Mouse (Mus musculus) heart, postnatal 0 days (tissue): Measurements from ENCODE around the gene Atxn7l3.
A peak's percentile ranks its signal among the peaks of the same experiment; 100 is the strongest.

Experiments
- CTCF ChIP-seq: IDR thresholded peaks from 2 replicates; pipeline ENCODE4 v1.5.1; 2016; ENCODE audit warnings: antibody characterized with exemption, control low read depth, low read depth
- EP300 ChIP-seq: IDR thresholded peaks from 2 replicates; pipeline ENCODE4 v1.6.1; 2016; ENCODE audit warnings: antibody characterized with exemption, low read depth

DNA sequence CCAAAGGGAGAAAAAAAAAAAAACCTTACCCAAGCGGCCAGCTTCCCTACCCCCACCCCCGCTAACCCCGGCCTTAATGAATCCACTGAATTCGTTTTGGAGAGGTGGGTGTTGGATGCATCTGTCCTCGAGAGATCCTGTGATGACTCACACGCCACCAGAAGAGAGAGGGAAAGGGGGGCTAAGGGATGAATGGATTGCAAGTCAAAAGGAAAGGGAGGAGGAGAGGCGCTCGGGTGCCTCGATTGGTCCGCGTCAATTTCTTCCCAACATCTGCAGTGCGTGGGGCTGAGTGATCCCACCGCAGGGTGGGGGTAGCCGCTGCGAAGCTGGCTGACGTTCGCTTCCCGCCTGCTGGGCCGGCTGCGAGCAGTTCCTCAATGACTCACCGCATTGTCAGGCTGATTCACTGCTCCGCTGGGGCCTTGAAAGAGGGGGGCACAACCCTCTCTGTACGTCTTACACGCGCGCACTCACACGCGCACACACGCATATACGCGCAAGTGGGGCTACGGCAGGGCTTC is 51.4 kb downstream of the Atxn7l3 start:
- TF ChIP-seq EP300 (0 out of 2 replicates have a peak, but pooled peaks have one; percentile 61), CTCF (no peak; the same call in 1 of the 2 replicates)
